In genomic region chr2:136803142-136803541, GRCm38 (mm10) we compare ENCODE assay signal across 17 mouse cellular contexts.
A peak's percentile ranks its signal among the peaks of the same experiment; 100 is the strongest.
DNase-seq lines count a peak whose midpoint lies in the region; ATAC-seq and TF ChIP-seq lines count a peak whose summit lies in the region.
"Had no signal": no experiment of that assay in that cellular context is flagged by ENCODE, and none has a peak within 500 bp of the region (broad histone marks: within the 10 kb centered on the region; RNA-seq: fewer than 3 reads in every experiment).

No protein-coding gene starts in this region.

- no peaks in the 10 kb centered on the region for H3K4me1 ChIP-seq in hindbrain, embryonic 11.5 days (replicated peaks; ENCODE audit: control insufficient read depth, insufficient read depth, low read length)
- H3K4me1 ChIP-seq: embryonic facial prominence, embryonic 15.5 days; heart, embryonic 15.5 days; liver, embryonic 12.5 days had no signal

- 83% methylated on average over 7 of the region's 7 CpGs for WGBS in hindbrain, embryonic 11.5 days

- H3K36me3 ChIP-seq in hindbrain, embryonic 11.5 days (ENCODE audit: control insufficient read depth, insufficient read depth, low read length), result no peaks in the 10 kb centered on the region
- H3K36me3 ChIP-seq: embryonic facial prominence, embryonic 15.5 days; G1E; heart, embryonic 15.5 days; liver, embryonic 12.5 days had no signal

- H3K27me3 ChIP-seq in hindbrain, embryonic 11.5 days (ENCODE audit: control insufficient read depth, insufficient read depth, low read length), result no peaks in the 10 kb centered on the region
- H3K27me3 ChIP-seq: embryonic facial prominence, embryonic 15.5 days; heart, embryonic 15.5 days; liver, embryonic 12.5 days had no signal

- no peak for TF ChIP-seq CTCF in left cerebral cortex, adult 2 months (IDR thresholded peaks at IDR 0.05)

- ATAC-seq in hindbrain, embryonic 11.5 days (ENCODE audit: low FRiP score), result no peak
- ATAC-seq in granulocyte monocyte progenitor cell, adult 5-6 weeks (replicated peaks; ENCODE audit: poor library complexity, severe bottlenecking), result no peak
- ATAC-seq: hindbrain, postnatal 0 days; liver, embryonic 12.5 days; lung, postnatal 0 days had no signal

- H3K9me3 ChIP-seq in hindbrain, embryonic 11.5 days (ENCODE audit: control insufficient read depth, low read length), result no peaks in the 10 kb centered on the region
- H3K9me3 ChIP-seq: embryonic facial prominence, embryonic 15.5 days; G1E; heart, embryonic 15.5 days; liver, embryonic 12.5 days had no signal

- intact Hi-C loops in left cerebral cortex, adult 2 months (cut with DNase I), result loop anchor here (2.0 to 10.0 kb wide), 2 partner anchors 14 to 128 kb away; no protein-coding TSS in a partner anchor
- intact Hi-C loops in heart, postnatal 14 days (cut with DNase I), result no loop called here

- no peak overlapping the region for H3K4me2 ChIP-seq in hindbrain, embryonic 11.5 days (replicated peaks; ENCODE audit: low read depth, low read length)
- H3K4me2 ChIP-seq: embryonic facial prominence, embryonic 15.5 days; heart, embryonic 15.5 days; liver, embryonic 12.5 days; midbrain, embryonic 11.5 days had no signal

- peak; percentile 85 for DNase-seq in right cerebral cortex, adult 18-20 months
- no peak for DNase-seq in right cerebral cortex, postnatal 4 days
- peak; percentile 18 to 65 for DNase-seq in frontal cortex, postnatal 10 days (ENCODE audit: low spot score in 2 of 2)
- DNase-seq in left cerebral cortex, adult 2 months (ENCODE audit: extremely low spot score in 1 of 2, low spot score in 2 of 2), result peak; percentile 38 to 46
- DNase-seq in hindbrain, embryonic 11.5 days (ENCODE audit: low spot score), result no peak
- no peak for DNase-seq in heart, postnatal 14 days
- no peak for DNase-seq in embryo, embryonic 9.5 days (ENCODE audit: extremely low spot score)
- DNase-seq: gastrocnemius, postnatal 25 days; kidney, adult 9 months had no signal

- H3K4me3 ChIP-seq in left cerebral cortex, adult 2 months, result no peak overlapping the region
- H3K4me3 ChIP-seq in hindbrain, embryonic 11.5 days (ENCODE audit: low read depth, low read length), result no peak overlapping the region
- H3K4me3 ChIP-seq: embryonic facial prominence, embryonic 15.5 days; heart, embryonic 15.5 days; liver, embryonic 12.5 days had no signal

- peak overlapping the region; percentile 71 for H3K27ac ChIP-seq in left cerebral cortex, adult 2 months
- no peak overlapping the region for H3K27ac ChIP-seq in hindbrain, embryonic 11.5 days (ENCODE audit: low read depth, low read length)
- H3K27ac ChIP-seq: embryonic facial prominence, embryonic 15.5 days; heart, embryonic 15.5 days; hindbrain, postnatal 0 days; liver, embryonic 12.5 days had no signal

- H3K9ac ChIP-seq in hindbrain, embryonic 11.5 days (ENCODE audit: low read depth, low read length), result no peak overlapping the region
- H3K9ac ChIP-seq: embryonic facial prominence, embryonic 15.5 days; heart, embryonic 15.5 days; liver, embryonic 12.5 days had no signal

Comparison
In these comparisons a context has a peak if more than half of its experiments do, and no peak if none do; other contexts are left out.
1. DNase-seq: peak in right cerebral cortex, adult 18-20 months (single experiment), frontal cortex, postnatal 10 days (2 of 2) and left cerebral cortex, adult 2 months (2 of 2); none in right cerebral cortex, postnatal 4 days (single experiment), hindbrain, embryonic 11.5 days (single experiment), heart, postnatal 14 days (0 of 2) and embryo, embryonic 9.5 days (single experiment).